8 mouse cellular contexts compared by ENCODE assay signal in the genomic region with DNA sequence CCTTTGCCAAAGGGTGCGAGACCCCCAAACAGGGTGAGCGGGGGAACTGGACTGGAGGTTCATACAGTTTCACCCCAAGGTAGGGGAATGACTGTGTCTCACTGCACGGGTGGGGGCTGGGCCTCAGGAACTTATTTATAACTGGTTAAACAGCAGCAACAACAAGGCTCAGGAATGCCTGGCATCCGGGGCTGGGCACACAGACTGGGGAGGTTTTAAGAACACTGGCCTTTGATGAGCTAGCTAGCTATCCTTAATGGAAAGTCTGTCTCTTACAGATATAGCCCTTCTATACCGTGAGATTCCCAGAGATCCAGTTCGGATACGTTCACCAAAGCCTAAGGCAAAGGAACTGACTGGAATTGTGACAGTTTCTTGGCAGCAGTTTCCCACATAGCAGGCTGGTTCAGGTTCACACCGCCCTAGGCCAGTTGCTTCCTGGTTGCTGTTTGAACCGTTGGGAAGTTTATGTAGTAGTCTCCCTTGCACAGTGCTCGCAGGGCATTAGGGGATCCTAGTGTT. TPM values are rescaled to one million over a fixed set of nuclear protein-coding genes. Genes with fewer than 3 reads are reported as not detected.
DNase-seq lines count a peak whose midpoint lies in the region; TF ChIP-seq lines count a peak whose summit lies in the region.

No protein-coding gene starts in this region.

- DNase-seq in embryonic facial prominence, embryonic 10.5 days (ENCODE audit: low spot score), result peak; percentile 40
- DNase-seq in induced T-regulatory cell, adult 2 months (ENCODE audit: low read depth), result peak; percentile 38
- DNase-seq in lung, adult 2 months, result peak; percentile 42
- DNase-seq in left cerebral cortex, postnatal 4 days, result no peak
- DNase-seq in gastrocnemius, postnatal 10 days, result no peak
- no peak for DNase-seq in ovary, postnatal 10 days (ENCODE audit: low spot score)
- DNase-seq in cerebellum, postnatal 4 days (ENCODE audit: low spot score in 2 of 2), result no peak

- intact Hi-C loops in left cerebral cortex, postnatal 4 days (cut with DNase I), result no loop called here

- H3K27me3 ChIP-seq in E14TG2a.4 (ENCODE audit: insufficient read depth, low read length), result no peaks in the 10 kb centered on the region
- H3K27me3 ChIP-seq in embryonic facial prominence, embryonic 10.5 days (replicated peaks; ENCODE audit: low read depth, poor library complexity, severe bottlenecking), result no peaks in the 10 kb centered on the region

- H3K4me3 ChIP-seq in E14TG2a.4 (replicated peaks; ENCODE audit: low read length), result peak overlapping the region; percentile 53
- H3K4me3 ChIP-seq in embryonic facial prominence, embryonic 10.5 days, result no peak overlapping the region
- H3K4me3 ChIP-seq in lung, adult 2 months (replicated peaks; ENCODE audit: extremely low read depth, low read depth, low read length), result no peak overlapping the region

- TF ChIP-seq CTCF in E14TG2a.4 (conservative IDR thresholded peaks at IDR 0.05; ENCODE audit: low read length), result no peak
- no peak for TF ChIP-seq CTCF in lung, adult 2 months (IDR thresholded peaks at IDR 0.05; ENCODE audit: insufficient read depth, low read length)

- H3K36me3 ChIP-seq in E14TG2a.4 (ENCODE audit: insufficient read depth, low read length), result no peaks in the 10 kb centered on the region
- H3K36me3 ChIP-seq in embryonic facial prominence, embryonic 10.5 days (replicated peaks), result no peaks in the 10 kb centered on the region

- H3K27ac ChIP-seq in embryonic facial prominence, embryonic 10.5 days (replicated peaks), result no peak overlapping the region; the same call in 1 of the 2 replicates

- no peaks in the 10 kb centered on the region for H3K9me3 ChIP-seq in E14TG2a.4 (ENCODE audit: low read length)
- no peaks in the 10 kb centered on the region for H3K9me3 ChIP-seq in embryonic facial prominence, embryonic 10.5 days

- peaks cover 65% of the 10 kb centered on the region for H3K4me1 ChIP-seq in E14TG2a.4 (replicated peaks; ENCODE audit: low read depth, low read length)
- peaks cover 12% of the 10 kb centered on the region for H3K4me1 ChIP-seq in embryonic facial prominence, embryonic 10.5 days
- peaks cover 4% of the 10 kb centered on the region; the same call in 1 of the 2 replicates for H3K4me1 ChIP-seq in lung, adult 2 months (ENCODE audit: control insufficient read depth, insufficient read depth, low read length)

- no peak for TF ChIP-seq POLR2A in lung, adult 2 months (IDR thresholded peaks at IDR 0.05; ENCODE audit: borderline replicate concordance, extremely low read depth, low read depth, low read length)

- 39% methylated on average over 10 of the region's 10 CpGs for WGBS in embryonic facial prominence, embryonic 10.5 days
- WGBS in lung, adult 2 months, result 25% methylated on average over 10 of the region's 10 CpGs

RNA-seq across cellular contexts. Expression of gene Slc29a2, which starts 7.4 kb away (rescaled TPM):
- 7.1 and 8.5 TPM in 2 replicates for polyA plus RNA-seq in embryonic facial prominence, embryonic 10.5 days (2016; fragmentation: Nextera tagmentation; extraction: Ambion mirVana)
- polyA plus RNA-seq in lung, adult 2 months (2012; rRNA removed), result 4.3 and 5.9 TPM in 2 replicates
- total RNA-seq in left cerebral cortex, postnatal 4 days (2021), result 10 to 100 TPM; 29.5 to 32.1 TPM
- total RNA-seq in gastrocnemius, postnatal 10 days (2021), result 1 to 10 TPM; 4.0 to 7.3 TPM

RNA-seq across cellular contexts. Expression of gene B4gat1, which starts 22.3 kb away (rescaled TPM):
- 34.7 and 36.1 TPM in 2 replicates for polyA plus RNA-seq in embryonic facial prominence, embryonic 10.5 days (2016; fragmentation: Nextera tagmentation; extraction: Ambion mirVana)
- 38.0 and 38.7 TPM in 2 replicates for polyA plus RNA-seq in lung, adult 2 months (2012; rRNA removed)
- total RNA-seq in left cerebral cortex, postnatal 4 days (2021), result 10 to 100 TPM; 64.1 to 76.4 TPM
- total RNA-seq in gastrocnemius, postnatal 10 days (2021), result 10 to 100 TPM; 21.5 to 21.9 TPM

RNA-seq across cellular contexts. Expression of gene AC124502.3, which starts 22.4 kb away (rescaled TPM):
- polyA plus RNA-seq in embryonic facial prominence, embryonic 10.5 days (2016; fragmentation: Nextera tagmentation; extraction: Ambion mirVana), result 3.1 and 4.2 TPM in 2 replicates
- polyA plus RNA-seq in lung, adult 2 months (2012; rRNA removed), result 0.58 and 0.78 TPM in 2 replicates
- 1 to 10 TPM; 5.3 to 5.5 TPM for total RNA-seq in left cerebral cortex, postnatal 4 days (2021)
- total RNA-seq in gastrocnemius, postnatal 10 days (2021), result 1 to 10 TPM in 1 of 2 experiments, under 1 TPM in 1; 0.84 to 1.3 TPM

RNA-seq across cellular contexts. Expression of gene Brms1, which starts 24.9 kb away (rescaled TPM):
- polyA plus RNA-seq in embryonic facial prominence, embryonic 10.5 days (2016; fragmentation: Nextera tagmentation; extraction: Ambion mirVana), result 72.6 and 82.4 TPM in 2 replicates
- polyA plus RNA-seq in lung, adult 2 months (2012; rRNA removed), result 36.3 and 40.4 TPM in 2 replicates
- total RNA-seq in left cerebral cortex, postnatal 4 days (2021), result 10 to 100 TPM; 14.5 to 15.5 TPM
- total RNA-seq in gastrocnemius, postnatal 10 days (2021), result 10 to 100 TPM; 14.3 to 15.5 TPM

RNA-seq across cellular contexts. Expression of gene Npas4, which starts 26.2 kb away (rescaled TPM):
- polyA plus RNA-seq in embryonic facial prominence, embryonic 10.5 days (2016; fragmentation: Nextera tagmentation; extraction: Ambion mirVana), result not detected in 2 replicates
- polyA plus RNA-seq in lung, adult 2 months (2012; rRNA removed), result 0.54 and 0.93 TPM in 2 replicates
- total RNA-seq in left cerebral cortex, postnatal 4 days (2021), result 1 to 10 TPM; 5.5 to 6.8 TPM
- total RNA-seq in gastrocnemius, postnatal 10 days (2021), result under 1 TPM in 1 of 2 experiments, not detected in 1; 0.12 TPM

Comparison
In these comparisons a context has a peak if more than half of its experiments do, and no peak if none do; other contexts are left out.
1. DNase-seq: peak in embryonic facial prominence, embryonic 10.5 days (single experiment), induced T-regulatory cell, adult 2 months (single experiment) and lung, adult 2 months (single experiment); none in left cerebral cortex, postnatal 4 days (single experiment), gastrocnemius, postnatal 10 days (single experiment), ovary, postnatal 10 days (single experiment) and cerebellum, postnatal 4 days (0 of 2).